Mouse (Mus musculus): ENCODE results near the gene Cmss1.

Gene Cmss1

DNA sequence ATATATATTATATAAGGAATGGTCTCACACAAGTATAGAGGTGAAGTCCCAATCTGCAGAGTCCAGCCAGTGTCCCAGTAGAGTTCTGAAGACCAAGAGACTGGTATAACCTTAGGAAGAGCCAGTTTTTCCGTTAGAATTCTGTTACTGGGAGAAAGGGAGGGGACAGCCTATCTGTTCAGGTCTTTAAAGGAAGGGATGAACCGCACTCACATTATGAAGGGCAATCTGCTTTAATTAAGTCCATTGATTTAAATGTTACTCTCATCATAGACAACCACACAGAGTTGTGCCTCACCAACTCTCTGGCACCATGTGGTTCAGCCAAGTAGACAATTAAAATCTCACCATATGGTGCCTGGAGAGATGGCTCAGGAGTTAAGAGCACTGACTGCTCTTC lies 313.9 kb downstream of the Cmss1 start, which contains the start of gene Tmem30c:
TSS of gene Tmem30c (minus strand) at position 101 of the 400 bp plus-strand sequence.
- DNase-seq (ENCODE audit: low spot score), result no peak

DNA sequence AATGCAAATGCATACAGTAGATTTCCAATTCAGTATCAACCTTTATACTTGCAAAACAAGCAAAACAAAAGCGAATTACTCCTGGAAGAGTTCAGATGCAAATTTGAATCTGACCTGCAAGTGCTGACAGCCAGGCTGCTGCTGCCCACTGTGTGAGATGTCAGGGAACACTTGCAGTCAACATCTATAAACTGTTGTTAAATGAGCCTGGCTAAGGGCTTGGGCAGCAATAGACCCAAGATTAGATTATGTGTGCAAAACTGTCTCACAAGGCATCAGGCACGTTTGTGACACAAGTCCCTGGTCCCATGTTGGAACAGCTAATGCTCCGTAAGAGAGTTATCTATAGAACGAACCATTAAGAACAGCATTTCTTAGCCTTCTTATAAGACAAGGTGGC lies 314.4 kb downstream of the Cmss1 start:
- no peak for DNase-seq (ENCODE audit: low spot score)

DNA sequence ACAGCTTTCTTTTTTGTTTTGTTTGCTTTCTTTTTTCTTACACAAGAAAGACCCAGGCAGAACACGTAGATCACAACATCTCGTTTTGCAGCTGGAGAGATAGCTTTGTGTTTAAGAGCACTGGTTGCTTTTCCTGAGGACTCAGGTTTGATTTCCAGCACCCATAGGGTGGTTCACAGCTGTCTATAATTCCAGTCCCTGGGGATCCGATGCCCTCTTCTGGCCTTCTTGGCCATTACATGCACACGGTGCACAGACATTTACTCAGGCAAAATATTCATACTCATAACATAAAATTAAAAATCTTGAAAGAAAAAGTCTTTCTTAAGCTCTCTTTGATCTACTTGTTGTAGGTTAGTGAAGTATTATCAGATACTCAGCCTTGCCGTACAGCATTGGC lies 315.0 kb downstream of the Cmss1 start:
- no peak for DNase-seq (ENCODE audit: low spot score)

DNA sequence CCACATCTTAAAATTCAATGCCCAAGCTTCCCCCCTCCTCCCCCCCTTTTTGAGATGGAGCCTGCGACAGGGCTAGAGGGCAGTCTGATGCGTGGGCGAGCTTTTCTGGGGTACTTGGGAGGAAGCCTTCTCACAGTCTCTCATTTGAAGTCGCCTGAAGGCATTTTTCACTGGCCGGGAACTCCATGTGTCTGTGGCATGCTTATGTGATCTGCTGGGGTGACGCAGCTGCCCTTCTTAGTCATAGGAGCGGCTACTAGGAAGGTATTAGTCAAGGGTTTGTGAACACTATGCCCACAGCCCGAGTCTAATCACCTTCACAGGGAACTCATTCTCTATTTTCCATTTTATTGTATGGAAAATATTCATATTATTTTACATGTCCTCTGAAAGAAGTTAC lies 325.2 kb downstream of the Cmss1 start:
- no peak for DNase-seq (ENCODE audit: low spot score)

DNA sequence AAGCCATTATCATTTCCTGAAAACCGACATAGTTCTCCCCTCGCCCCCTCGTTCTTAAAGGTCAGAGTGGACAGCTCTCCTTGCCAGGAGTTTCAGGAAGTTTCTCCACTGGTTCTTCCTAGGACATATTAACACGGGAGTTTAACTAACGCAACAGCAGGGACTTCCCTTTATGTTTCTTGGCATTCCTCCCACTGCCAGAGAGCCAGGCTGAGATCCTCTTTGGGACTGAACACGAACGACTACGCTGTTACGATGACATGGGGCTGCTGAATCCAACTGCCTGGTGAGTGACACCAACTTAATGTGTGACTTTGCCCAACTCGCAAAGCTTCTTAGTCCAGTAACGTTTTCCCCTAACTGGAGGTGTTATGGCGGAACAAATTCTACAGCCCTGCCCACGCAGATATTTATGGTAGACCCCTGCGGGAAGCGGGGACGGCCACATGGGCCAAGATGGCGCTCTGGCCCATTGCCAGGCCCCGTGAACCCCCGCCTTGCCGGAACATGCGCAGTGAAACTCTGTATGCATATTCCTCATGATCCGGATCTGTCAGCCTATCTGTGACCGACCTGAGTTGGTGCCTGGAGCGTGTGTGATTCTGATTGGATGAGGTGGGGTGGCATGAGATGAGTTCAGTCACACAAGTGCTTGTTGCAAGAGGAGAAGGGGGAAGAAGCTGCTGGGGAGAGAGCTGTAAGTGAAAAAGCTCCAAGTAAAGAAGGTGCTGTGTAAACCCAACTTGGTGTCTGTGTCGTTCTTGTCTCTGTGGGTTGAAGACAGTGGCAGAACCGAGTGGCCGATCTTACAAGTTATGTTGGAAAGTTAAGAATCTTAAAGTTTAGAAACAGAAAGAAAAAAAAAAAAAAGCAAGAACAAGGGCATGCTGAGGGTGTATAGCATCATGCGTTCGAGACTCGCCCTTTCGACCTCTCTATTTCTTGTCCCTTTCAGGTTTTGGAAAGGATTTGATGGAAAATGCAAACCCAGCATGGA lies 326.1 kb downstream of the Cmss1 start:
- DNase-seq (ENCODE audit: low spot score), result no peak

DNA sequence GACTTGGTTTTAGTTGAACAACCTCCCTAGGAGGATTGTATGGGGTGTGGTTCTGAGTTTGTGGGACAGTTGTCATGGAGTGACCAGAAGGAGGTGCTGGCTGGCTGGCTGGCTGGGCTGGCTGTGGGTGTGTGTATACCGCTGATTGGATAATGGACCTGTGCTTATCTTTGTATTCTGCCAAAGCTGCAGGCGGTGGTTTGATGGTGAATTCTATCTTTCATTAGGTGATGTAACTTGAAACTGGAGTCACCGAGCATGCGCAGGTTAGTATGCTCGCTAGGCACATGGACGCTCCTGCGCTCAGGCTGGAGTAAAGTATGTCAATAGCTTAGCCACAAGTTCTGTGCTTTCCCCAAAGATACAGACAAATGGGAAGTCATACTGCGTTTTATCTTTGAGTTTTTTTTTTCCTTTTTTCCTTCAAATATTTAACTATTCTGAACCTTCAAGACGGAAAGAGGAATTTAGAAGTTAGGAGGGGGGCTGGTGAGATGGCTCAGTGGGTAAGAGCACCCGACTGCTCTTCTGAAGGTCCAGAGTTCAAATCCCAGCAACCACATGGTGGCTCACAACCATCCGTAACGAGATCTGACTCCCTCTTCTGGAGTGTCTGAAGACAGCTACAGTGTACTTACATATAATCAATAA lies 327.6 kb downstream of the Cmss1 start:
- no peak for DNase-seq (ENCODE audit: low spot score)

DNA sequence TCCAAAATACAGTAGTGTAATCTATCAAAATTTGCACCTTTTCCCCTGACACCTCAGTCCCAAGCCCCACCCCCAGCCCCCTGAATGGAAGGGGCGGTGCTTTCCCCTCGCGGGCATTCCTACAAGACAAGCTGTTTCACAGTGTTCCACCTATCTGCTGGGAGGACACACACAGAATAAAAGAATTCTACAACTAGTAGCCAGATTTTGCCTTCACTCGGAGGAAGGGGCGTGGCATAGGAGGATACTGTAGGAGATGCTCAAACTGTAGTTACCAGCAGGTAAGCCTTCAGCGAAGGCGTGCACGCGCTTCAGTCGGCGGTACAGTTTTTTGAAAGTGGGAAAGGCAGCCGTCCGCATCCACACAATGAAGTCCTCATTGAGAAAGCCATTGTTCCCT lies 336.9 kb downstream of the Cmss1 start:
- no peak for DNase-seq (ENCODE audit: low spot score)

DNA sequence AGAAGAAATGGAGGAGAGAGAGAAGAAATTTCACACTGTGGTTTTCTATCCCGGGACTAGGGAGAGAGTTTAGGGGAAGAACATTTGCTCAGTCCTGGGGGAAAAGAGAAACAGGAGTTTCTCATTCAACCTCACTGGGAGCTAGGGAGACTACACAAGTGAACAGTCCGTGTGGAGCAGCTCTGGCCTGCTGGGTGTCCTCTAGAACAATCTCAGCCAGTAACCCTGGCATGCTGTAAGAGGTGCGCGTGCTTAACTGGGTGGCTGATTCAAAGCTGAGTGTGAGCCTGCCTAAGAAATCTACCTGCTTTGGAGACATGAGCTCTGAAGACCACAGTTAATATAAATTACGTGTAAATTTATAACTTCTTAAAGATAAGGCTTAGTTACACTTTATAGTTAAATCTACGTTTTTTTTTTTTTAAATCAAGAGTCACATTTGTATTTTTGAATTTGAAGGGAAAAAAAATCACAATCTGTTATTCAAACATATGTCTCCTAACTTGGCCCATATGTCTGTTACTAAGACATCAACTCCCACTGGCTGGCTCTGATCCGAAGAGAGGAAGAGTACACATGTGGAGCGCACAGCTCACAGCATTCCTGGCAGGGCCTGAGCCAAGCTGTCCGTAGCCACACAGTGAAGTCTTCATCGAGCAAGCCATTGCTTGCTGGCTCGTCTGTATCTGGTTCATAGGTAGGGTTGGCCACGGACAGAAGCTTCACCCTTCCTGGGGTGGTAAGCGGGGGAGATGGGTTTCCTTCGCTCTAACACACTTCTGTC lies 338.4 kb downstream of the Cmss1 start:
- DNase-seq (ENCODE audit: low spot score), result no peak

DNA sequence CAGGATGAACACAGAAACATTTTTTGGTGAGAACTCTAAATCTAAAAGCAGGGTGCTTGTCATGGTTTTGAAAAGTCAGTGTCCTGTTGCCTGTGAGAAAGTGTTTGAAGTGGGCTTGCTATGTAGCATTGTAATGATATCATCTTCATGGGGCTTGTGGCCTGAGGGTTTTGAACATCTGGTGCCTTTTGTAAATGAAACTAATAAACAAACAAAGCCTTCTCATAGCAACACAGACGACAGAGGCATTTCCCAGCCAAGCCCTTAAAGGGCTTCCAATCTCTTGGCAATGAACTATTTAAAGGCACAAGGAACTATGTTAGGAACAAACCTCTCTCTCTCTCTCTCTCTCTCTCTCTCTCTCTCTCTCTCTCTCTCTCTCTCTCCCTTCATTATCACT lies 339.6 kb downstream of the Cmss1 start:
- no peak for DNase-seq (ENCODE audit: low spot score)

DNA sequence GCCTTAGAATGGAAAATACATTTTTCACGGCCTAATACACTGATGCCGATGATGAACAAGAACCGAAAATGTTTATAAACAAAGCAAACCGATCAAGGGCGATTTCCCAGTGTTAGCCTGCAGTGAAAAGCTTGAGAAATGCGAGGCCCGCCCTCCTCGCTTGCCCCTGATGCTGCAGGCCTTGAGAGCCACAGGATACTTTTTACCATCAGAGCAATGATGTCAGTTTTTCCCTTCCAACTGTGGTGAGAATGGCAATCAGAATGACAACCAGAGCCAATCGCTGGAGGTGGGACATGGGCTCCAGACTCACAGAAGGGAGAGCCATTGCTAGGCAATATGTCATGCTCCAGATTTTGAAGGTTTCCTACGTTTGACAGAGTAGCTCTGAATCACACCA lies 346.5 kb downstream of the Cmss1 start:
- DNase-seq (ENCODE audit: low spot score), result no peak

DNA sequence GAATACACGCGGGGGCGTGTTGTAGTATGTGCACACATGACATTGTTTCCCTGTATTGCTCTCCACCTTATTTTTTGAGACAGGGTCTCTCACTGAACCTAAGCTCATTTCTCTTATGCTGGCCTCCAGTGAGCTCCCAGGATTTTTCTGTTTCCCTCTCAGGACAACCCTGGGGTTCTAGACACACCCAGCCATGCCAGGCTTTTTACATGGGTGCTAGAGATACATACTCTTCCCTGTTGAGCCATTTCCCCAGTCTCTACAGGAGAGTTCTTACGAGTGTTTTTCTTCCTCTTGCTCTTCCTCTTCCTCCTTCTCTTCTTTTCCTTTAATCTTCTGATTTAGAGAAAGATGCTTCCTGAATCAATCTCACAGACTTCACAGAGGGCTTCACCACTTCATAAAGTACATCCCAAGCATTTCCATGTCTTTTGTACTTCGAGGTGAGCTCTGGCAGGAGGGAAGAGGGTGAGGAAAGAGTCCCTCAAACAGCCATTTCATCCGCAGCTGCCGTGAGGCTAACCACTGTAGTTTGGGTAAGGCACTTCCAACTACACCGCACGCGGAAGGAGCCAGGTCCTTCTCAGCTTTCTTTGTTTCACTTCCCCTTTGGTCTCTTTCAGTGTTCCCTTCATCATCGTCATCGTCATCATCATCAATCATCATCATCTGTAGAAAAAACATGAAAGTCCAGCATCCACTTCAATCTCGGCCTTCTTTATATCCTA lies 347.1 kb downstream of the Cmss1 start:
- no peak for DNase-seq (ENCODE audit: low spot score)
